22 mouse cellular contexts compared by ENCODE assay signal in the genomic region with DNA sequence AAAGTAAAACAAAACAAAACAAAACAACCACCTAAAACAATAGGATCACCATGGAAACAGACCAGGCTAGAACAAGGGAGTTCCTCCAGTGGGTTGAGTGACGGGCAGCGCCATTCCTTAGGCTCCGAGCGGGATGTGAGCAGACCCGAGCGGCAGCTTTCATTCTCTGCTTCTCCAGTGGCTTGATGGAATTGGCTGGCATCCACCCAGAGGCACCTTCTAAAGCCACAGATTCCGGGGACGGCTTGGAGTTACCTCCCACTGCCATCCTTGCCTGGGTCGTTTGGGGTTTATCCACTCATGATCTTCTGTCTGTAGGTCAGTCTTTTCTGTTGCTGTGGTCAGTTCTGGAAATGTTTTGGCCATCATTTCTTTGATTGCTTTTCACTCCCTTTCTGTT. TPM values are rescaled to one million over a fixed set of nuclear protein-coding genes. Genes with fewer than 3 reads are reported as not detected.
A peak's percentile ranks its signal among the peaks of the same experiment; 100 is the strongest.
DNase-seq lines count a peak whose midpoint lies in the region; ATAC-seq lines count a peak whose summit lies in the region.
"Had no signal": no experiment of that assay in that cellular context is flagged by ENCODE, and none has a peak within 500 bp of the region (broad histone marks: within the 10 kb centered on the region; RNA-seq: fewer than 3 reads in every experiment).

No protein-coding gene starts in this region.

- WGBS in heart, embryonic 15.5 days, result 67% methylated on average over 9 of the region's 9 CpGs
- 89% methylated on average over 9 of the region's 9 CpGs for WGBS in kidney, embryonic 15.5 days

- no peaks in the 10 kb centered on the region for H3K27me3 ChIP-seq in heart, embryonic 15.5 days
- no peaks in the 10 kb centered on the region for H3K27me3 ChIP-seq in kidney, embryonic 15.5 days
- H3K27me3 ChIP-seq: hindbrain, embryonic 12.5 days; limb, embryonic 15.5 days; liver, embryonic 15.5 days; midbrain, embryonic 15.5 days; Patski had no signal

- DNase-seq in cerebellum, adult 9-10 months, result peak; percentile 29
- DNase-seq in cerebellum, adult 9-11 months, result no peak
- DNase-seq in heart, adult 8-10 months (ENCODE audit: low spot score), result no peak
- DNase-seq in kidney, postnatal 14 days, result peak; percentile 34
- DNase-seq: adrenal gland, postnatal 10 days; cerebellum, adult 11 months; cerebellum, postnatal 36 days; heart, adult 18-20 months; layer of hippocampus, postnatal 36 days; right cerebral cortex, postnatal 25 days had no signal

- ATAC-seq in heart, embryonic 15.5 days (replicated peaks; ENCODE audit: insufficient number of reproducible peaks, insufficient read depth, low FRiP score, low read depth), result no peak
- no peak for ATAC-seq in kidney, embryonic 15.5 days (replicated peaks; ENCODE audit: low FRiP score)
- ATAC-seq in monocyte, adult 5-6 weeks (replicated peaks; ENCODE audit: insufficient number of reproducible peaks, low FRiP score, low TSS enrichment, poor library complexity, severe bottlenecking), result no peak
- ATAC-seq: activated CD4-positive, CD25-positive, alpha-beta regulatory T cell, adult 4 months; inflammation-experienced regulatory T-cells, adult 6 months; midbrain, embryonic 15.5 days; Patski had no signal

- H3K4me1 ChIP-seq in heart, embryonic 15.5 days (replicated peaks), result peaks cover 74% of the 10 kb centered on the region
- H3K4me1 ChIP-seq in kidney, embryonic 15.5 days, result peaks cover 53% of the 10 kb centered on the region
- H3K4me1 ChIP-seq in brown adipose tissue, adult 24 weeks (ENCODE audit: control insufficient read depth, insufficient read depth, insufficient read length, low read length), result peaks cover 22% of the 10 kb centered on the region

- H3K9ac ChIP-seq in heart, embryonic 15.5 days, result no peak overlapping the region
- H3K9ac ChIP-seq in kidney, embryonic 15.5 days, result no peak overlapping the region
- H3K9ac ChIP-seq: hindbrain, embryonic 12.5 days; limb, embryonic 15.5 days; liver, embryonic 15.5 days; midbrain, embryonic 15.5 days had no signal

- no peak overlapping the region for H3K4me2 ChIP-seq in heart, embryonic 15.5 days
- no peak overlapping the region for H3K4me2 ChIP-seq in kidney, embryonic 15.5 days
- H3K4me2 ChIP-seq: hindbrain, embryonic 12.5 days; limb, embryonic 15.5 days; liver, embryonic 15.5 days; midbrain, embryonic 15.5 days had no signal

- peak overlapping the region; percentile 5 for H3K27ac ChIP-seq in heart, embryonic 15.5 days
- no peak overlapping the region for H3K27ac ChIP-seq in kidney, embryonic 15.5 days
- peak overlapping the region; percentile 12; the same call in 1 of the 2 replicates for H3K27ac ChIP-seq in brown adipose tissue, adult 24 weeks (replicated peaks; ENCODE audit: low read depth, low read length)
- H3K27ac ChIP-seq: embryonic facial prominence, embryonic 10.5 days; hindbrain, embryonic 12.5 days; limb, embryonic 15.5 days; liver, embryonic 15.5 days; midbrain, embryonic 15.5 days had no signal

- no peak overlapping the region for H3K4me3 ChIP-seq in heart, embryonic 15.5 days
- H3K4me3 ChIP-seq in kidney, embryonic 15.5 days (replicated peaks), result no peak overlapping the region
- peak overlapping the region; percentile 22 for H3K4me3 ChIP-seq in brown adipose tissue, adult 24 weeks (ENCODE audit: insufficient read depth, low read depth, low read length)
- H3K4me3 ChIP-seq: embryonic facial prominence, embryonic 10.5 days; hindbrain, embryonic 12.5 days; limb, embryonic 15.5 days; liver, embryonic 15.5 days; midbrain, embryonic 15.5 days had no signal

- no peaks in the 10 kb centered on the region for H3K9me3 ChIP-seq in heart, embryonic 15.5 days (replicated peaks)
- H3K9me3 ChIP-seq in kidney, embryonic 15.5 days (replicated peaks), result no peaks in the 10 kb centered on the region
- H3K9me3 ChIP-seq: embryonic facial prominence, embryonic 10.5 days; hindbrain, embryonic 12.5 days; limb, embryonic 15.5 days; liver, embryonic 15.5 days; midbrain, embryonic 15.5 days had no signal

- no peaks in the 10 kb centered on the region for H3K36me3 ChIP-seq in heart, embryonic 15.5 days
- peaks cover 35% of the 10 kb centered on the region for H3K36me3 ChIP-seq in kidney, embryonic 15.5 days
- H3K36me3 ChIP-seq: midbrain, embryonic 15.5 days had no signal

RNA-seq across cellular contexts. Expression of a gene that starts 19.6 kb away (rescaled TPM):
- polyA plus RNA-seq in heart, embryonic 15.5 days (2015; fragmentation: Nextera tagmentation; extraction: Ambion mirVana), result 3.1 and 4.2 TPM in 2 replicates
- 10 to 100 TPM; 11.8 to 16.0 (median 14.2) TPM for total RNA-seq in heart, adult 8-10 months (2022)
- 6.4 and 7.7 TPM in 2 replicates for polyA plus RNA-seq in kidney, embryonic 15.5 days (2015; fragmentation: Nextera tagmentation; extraction: Ambion mirVana)
- polyA plus RNA-seq in brown adipose tissue, adult 24 weeks (2012; ENCODE audit: insufficient read depth, insufficient read length, missing spikeins), result 7.1 and 8.0 TPM in 2 replicates
- 17.6 to 31.2 TPM (median 21.7 TPM) in 3 replicates for total RNA-seq in monocyte, adult 5-6 weeks (2017)

RNA-seq across cellular contexts. Expression of a gene that starts 42.8 kb away (rescaled TPM):
- 6.0 and 8.8 TPM in 2 replicates for polyA plus RNA-seq in heart, embryonic 15.5 days (2015; fragmentation: Nextera tagmentation; extraction: Ambion mirVana)
- total RNA-seq in heart, adult 8-10 months (2022), result 1 to 10 TPM; 4.5 to 8.3 (median 7.1) TPM
- polyA plus RNA-seq in kidney, embryonic 15.5 days (2015; fragmentation: Nextera tagmentation; extraction: Ambion mirVana), result 10.2 and 12.9 TPM in 2 replicates
- 3.4 and 5.6 TPM in 2 replicates for polyA plus RNA-seq in brown adipose tissue, adult 24 weeks (2012; ENCODE audit: insufficient read depth, insufficient read length, missing spikeins)
- 6.7 to 13.7 TPM (median 6.9 TPM) in 3 replicates for total RNA-seq in monocyte, adult 5-6 weeks (2017)

Comparison
In these comparisons a context has a peak if more than half of its experiments do, and no peak if none do; other contexts are left out.
1. DNase-seq: peak in cerebellum, adult 9-10 months (single experiment) and kidney, postnatal 14 days (single experiment); none in cerebellum, adult 9-11 months (single experiment) and heart, adult 8-10 months (single experiment).